Mouse (Mus musculus) bone marrow, adult 2 months (tissue): ENCODE measurements around the gene Rbp1. TPM values are rescaled to one million over a fixed set of nuclear protein-coding genes. Genes with fewer than 3 reads are reported as not detected.

ENCODE experiments used
- H3K27ac ChIP-seq: fragments of 200-500 bp; 2 replicates; pipeline ENCODE4 v1.5.1; 2012; ENCODE audit warnings: low read depth, mild to moderate bottlenecking, control low read depth, inconsistent platforms, low read length; ENCODE audit not compliant: control insufficient read depth, poor library complexity, insufficient read depth
- H3K4me1 ChIP-seq: fragments of 200-500 bp; 2 replicates; pipeline ENCODE4 v1.6.1; 2011; ENCODE audit warnings: low read length; ENCODE audit not compliant: control insufficient read depth, insufficient read depth
- H3K4me3 ChIP-seq: fragments of 200-500 bp; replicated peaks from 2 replicates; pipeline ENCODE3; 2011; ENCODE audit warnings: mild to moderate bottlenecking, low read depth, low read length, control low read depth; ENCODE audit not compliant: control insufficient read depth
- CTCF ChIP-seq: fragments of 200-500 bp; IDR thresholded peaks from 2 replicates; pipeline ENCODE4 v1.5.1; 2011; ENCODE audit warnings: low read length, control low read depth; ENCODE audit not compliant: control insufficient read depth, insufficient read depth
- POLR2A ChIP-seq: fragments of 200-500 bp; IDR thresholded peaks from 2 replicates; pipeline ENCODE4 v1.6.1; 2011; ENCODE audit warnings: low read depth, mild to moderate bottlenecking, control low read depth, low read length, borderline replicate concordance; ENCODE audit not compliant: control insufficient read depth
- WGBS: fragments of 180-500 bp; shearing (Covaris S2); methylation state at CpG from one replicate; pipeline ENCODE4 v1.1.7; 2018; 5-methylcytosine and 5-hydroxymethylcytosine counted together
- polyA plus RNA-seq: library from polyadenylated mRNA; stranded (reverse); fragments of >200 nt; gene quantifications from 2 replicates; pipeline ENCODE4 v1.2.4, GENCODE M21; 2011; ENCODE audit warnings: low replicate concordance; ENCODE audit not compliant: missing spikeins, insufficient read depth, insufficient read length

Gene Rbp1
- polyA plus RNA-seq, 1 experiment = 4.9 TPM

GRCm38 (mm10) chr9:98428783-98429182, 6.0 kb downstream of the Rbp1 start:
- H3K4me1 ChIP-seq = no peaks in the 10 kb centered on the region; the same call in 1 of the 2 replicates
- 76% methylated on average over 8 of the region's 8 CpGs for WGBS
- TF ChIP-seq POLR2A = no peak
- no peak for TF ChIP-seq CTCF

GRCm38 (mm10) chr9:98429806-98430205, 7.0 kb downstream of the Rbp1 start:
- Histone ChIP-seq H3K4me1 (no peaks in the 10 kb centered on the region; the same call in 1 of the 2 replicates), H3K4me3 (no peak overlapping the region), H3K27ac (no peak overlapping the region)
- TF ChIP-seq CTCF (no peak), POLR2A (no peak)
- 57% methylated on average over 7 of the region's 7 CpGs for WGBS

More at GRCm38 (mm10) chr9:98428783-98429182, 6.0 kb downstream of the Rbp1 start:
- H3K27ac ChIP-seq = no peak overlapping the region
- no peak overlapping the region for H3K4me3 ChIP-seq

GRCm38 (mm10) chr9:98430528-98430927, 7.8 kb downstream of the Rbp1 start:
- 50% methylated on average over 3 of the region's 3 CpGs for WGBS
- H3K27ac ChIP-seq = no peak overlapping the region
- no peak overlapping the region for H3K4me3 ChIP-seq
- TF ChIP-seq POLR2A (no peak), CTCF (no peak)
- no peaks in the 10 kb centered on the region for H3K4me1 ChIP-seq

- no peak overlapping the region for H3K4me3 ChIP-seq
- WGBS = 92% methylated on average over 2 of the region's 2 CpGs
- H3K4me1 ChIP-seq = no peaks in the 10 kb centered on the region
- no peak overlapping the region for H3K27ac ChIP-seq
- TF ChIP-seq POLR2A = no peak
- no peak for TF ChIP-seq CTCF
These were observed 10.3 kb downstream of the Rbp1 start for GRCm38 (mm10) chr9:98433021-98433420.

GRCm38 (mm10) chr9:98433956-98434588, 11.3 kb downstream of the Rbp1 start:
- 61% methylated on average over 4 of the region's 4 CpGs for WGBS
- Histone ChIP-seq H3K4me3 (no peak overlapping the region), H3K4me1 (no peaks in the 10 kb centered on the region), H3K27ac (no peak overlapping the region)
- TF ChIP-seq CTCF (no peak), POLR2A (no peak)

GRCm38 (mm10) chr9:98437819-98438218, 15.1 kb downstream of the Rbp1 start:
- H3K27ac ChIP-seq = no peak overlapping the region
- 80% methylated on average over 4 of the region's 4 CpGs for WGBS
- H3K4me1 ChIP-seq = no peaks in the 10 kb centered on the region
- no peak overlapping the region for H3K4me3 ChIP-seq
- TF ChIP-seq POLR2A (no peak), CTCF (no peak)

- H3K27ac ChIP-seq = no peak overlapping the region
- H3K4me3 ChIP-seq = no peak overlapping the region
- TF ChIP-seq CTCF (no peak), POLR2A (no peak)
- H3K4me1 ChIP-seq = no peaks in the 10 kb centered on the region
- WGBS = 74% methylated on average over 3 of the region's 3 CpGs
These were observed 16.3 kb downstream of the Rbp1 start for GRCm38 (mm10) chr9:98439091-98439490.

GRCm38 (mm10) chr9:98442638-98443037, 19.9 kb downstream of the Rbp1 start:
- TF ChIP-seq CTCF (peak; percentile 26; the same call in 1 of the 2 replicates), POLR2A (no peak)
- Histone ChIP-seq H3K4me3 (no peak overlapping the region), H3K4me1 (no peaks in the 10 kb centered on the region), H3K27ac (no peak overlapping the region)
- WGBS = 26% methylated on average over 5 of the region's 5 CpGs

- Histone ChIP-seq H3K4me1 (no peaks in the 10 kb centered on the region), H3K27ac (no peak overlapping the region; the same call in 1 of the 2 replicates), H3K4me3 (no peak overlapping the region)
- TF ChIP-seq CTCF (no peak), POLR2A (no peak)
- 70% methylated on average over 9 of the region's 9 CpGs for WGBS
These were observed 22.8 kb downstream of the Rbp1 start for GRCm38 (mm10) chr9:98445359-98446149.
